Mouse (Mus musculus) adrenal gland, adult 18-20 months (tissue): Measurements from ENCODE around the gene Cd300lg. TPM values are rescaled to one million over a fixed set of nuclear protein-coding genes. Genes with fewer than 3 reads are reported as not detected.

Experiments
- DNase-seq, 2 experiments: peaks; one replicate each; pipeline ENCODE4 v3.0.0; 2021 to 2022; ENCODE audit warnings: low spot score in 2 of 2
- total RNA-seq, 2 experiments: library from RNA; stranded (reverse); gene quantifications; 1 replicate in 1 of 2; 2 replicates in 1 of 2; pipeline ENCODE4 v1.2.3; 2021

The Cd300lg gene
- total RNA-seq, 2 experiments from 2014 or later: 32.4 to 33.4 TPM

DNA sequence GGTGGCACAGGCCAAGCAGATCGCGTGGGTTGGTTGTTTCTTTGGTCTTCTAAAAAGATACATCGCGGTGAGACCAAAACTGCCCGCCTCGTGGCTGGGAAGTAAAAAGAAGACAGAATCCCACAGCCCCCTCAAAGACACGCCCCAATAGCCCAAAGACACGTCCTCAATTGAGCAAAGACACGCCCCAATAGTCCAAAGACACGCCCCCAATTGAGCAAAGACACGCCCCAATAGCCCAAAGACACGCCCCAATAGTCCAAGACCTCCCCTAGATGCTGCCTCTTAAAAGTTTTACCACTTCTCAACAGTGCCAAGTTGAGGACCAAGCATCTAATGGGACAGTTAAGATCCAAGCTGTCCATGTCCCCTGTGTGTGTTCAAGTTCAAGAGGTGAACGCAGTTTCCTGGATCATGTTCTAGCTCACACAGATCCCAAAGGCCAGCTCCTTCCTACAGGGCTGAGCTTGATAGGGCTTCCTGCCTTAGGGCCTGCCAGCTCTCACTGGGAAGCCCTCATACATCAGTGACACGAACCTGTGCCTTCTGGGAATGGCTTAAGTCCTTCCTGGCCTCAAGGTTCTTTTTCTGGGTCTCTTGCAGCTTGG, 8.7 kb downstream of the Cd300lg start:
- no peak for DNase-seq

DNA sequence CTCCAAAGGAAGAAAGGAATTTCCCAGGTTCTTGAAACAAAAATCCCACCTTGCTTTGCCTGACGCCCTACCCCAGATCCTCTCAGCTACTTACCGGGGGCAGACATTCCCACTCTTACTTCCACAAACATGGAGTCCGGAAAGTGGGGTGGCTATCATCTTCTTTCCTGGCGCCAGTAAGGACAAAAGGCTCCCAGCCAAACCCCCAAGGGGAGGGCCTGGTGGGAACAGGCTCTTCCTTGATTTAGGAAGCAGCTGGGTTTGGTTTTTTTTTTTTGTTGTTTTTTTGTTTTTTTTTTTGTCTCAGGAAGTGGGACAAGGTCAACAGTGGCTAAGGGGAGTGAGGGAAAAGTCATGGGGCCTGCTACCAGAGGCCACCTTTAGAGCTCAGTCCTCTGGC, 10.2 kb downstream of the Cd300lg start:
- DNase-seq: no peak

DNA sequence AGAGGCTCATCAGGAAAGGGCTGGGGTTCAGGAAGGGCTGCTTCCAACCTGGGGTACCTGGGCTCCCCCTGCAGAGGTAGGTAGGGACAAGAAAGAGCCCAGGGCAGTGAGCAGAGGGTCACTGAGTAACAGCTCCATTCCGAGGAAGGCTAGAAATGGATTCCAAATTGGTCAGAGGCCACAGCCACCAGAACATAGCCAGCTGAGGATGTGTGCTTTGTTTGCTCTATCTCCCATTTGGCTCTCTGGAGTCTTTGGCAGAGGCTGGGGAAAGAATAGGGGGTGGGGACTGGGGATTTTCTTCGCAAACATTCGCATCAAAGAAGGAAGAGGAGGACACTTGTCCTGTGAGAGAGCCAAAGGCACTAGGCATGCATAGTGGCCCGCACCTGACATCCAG, 10.6 kb downstream of the Cd300lg start:
- no peak for DNase-seq

DNA sequence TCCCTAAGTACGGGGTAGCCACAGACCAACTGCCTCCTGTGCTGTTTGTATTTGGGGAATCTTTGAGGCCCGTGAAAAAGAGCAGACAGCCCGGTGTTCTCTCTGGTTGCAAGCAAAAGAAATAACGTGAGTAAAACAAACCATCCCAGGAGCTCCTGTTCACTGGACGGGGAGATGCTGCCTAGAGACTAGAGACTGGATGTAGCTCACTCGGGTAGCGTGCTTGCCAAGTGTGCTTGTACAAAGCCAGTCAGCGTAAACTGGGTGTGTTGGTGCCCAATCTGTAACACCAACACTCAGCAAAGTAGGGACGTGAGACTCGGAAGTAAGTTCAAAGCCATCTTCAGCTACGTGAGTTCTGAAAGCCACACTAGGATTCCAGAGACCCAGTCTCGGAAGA, 11.4 kb downstream of the Cd300lg start:
- no peak for DNase-seq

DNA sequence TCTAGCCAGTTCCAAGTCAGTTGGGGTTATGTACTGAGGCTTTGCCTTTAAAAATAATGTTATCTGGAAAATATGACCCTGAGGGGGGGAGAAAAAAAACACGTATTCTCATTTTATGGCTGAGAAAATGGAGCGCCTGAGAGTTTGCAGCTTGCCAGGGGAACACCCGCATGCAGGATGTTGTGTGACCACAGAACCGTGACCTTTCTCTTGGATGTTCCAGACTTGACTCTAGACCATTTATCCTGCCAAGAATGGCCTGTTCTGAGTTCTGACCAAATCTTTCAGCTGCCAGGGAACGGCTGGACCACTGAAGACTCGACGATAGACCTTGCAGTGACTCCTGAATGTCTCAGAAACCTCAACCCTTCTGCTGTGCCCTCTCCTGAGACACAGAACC, 11.9 kb downstream of the Cd300lg start:
- DNase-seq: no peak

DNA sequence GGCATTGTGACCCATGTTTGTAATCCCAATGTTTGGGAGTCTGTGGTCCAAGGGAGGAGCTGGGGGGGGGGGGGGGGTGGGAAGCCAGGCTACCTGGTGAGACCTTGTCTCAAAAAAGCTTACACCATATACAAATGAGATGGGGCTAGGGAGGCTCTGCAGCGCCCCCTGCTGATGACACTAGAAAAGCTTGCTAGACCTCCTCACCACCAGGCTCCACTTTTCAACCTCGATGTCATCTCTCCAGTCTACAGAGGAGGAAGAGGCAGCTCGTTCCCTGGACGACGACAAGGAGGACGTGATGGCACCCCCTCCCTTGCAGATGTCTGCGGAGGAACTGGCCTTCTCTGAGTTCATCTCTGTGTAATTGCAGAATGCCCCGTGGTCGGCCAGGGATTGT, 12.5 kb downstream of the Cd300lg start:
- peak; percentile 46 to 66 for DNase-seq

DNA sequence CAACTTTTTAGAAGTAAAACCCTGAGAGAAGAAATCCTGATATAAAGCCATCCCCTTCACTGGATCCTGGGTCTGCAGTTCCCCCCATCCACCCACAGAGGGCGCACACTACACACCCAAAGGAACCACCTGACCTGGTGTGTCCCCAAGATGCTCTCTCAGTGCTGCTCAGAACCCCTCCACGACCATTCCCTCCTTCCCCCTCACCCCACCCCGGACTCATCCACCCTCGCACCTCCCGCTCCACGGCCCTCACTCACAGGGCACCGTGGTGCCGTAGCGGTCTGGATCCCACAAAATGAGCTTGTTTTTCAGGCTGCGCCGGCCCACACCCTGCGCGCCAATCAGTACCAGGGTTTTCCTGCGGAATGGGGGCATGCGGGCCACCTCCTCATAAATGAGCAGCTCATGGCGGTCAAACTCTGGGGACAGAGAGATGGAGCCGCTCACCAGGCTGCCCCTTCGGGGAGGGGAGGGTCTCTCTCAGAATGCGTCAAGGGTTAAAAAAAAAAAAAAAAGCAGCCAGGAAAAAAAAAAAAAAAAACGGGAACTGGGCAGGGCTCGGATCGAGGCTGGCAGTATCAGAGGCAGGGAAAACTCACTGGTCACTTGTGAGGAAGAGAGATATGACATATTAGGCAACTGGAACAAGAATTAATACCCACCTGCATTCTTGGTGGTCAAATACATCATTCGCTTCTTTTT, 20.1 kb downstream of the Cd300lg start:
- peak; percentile 69 to 80 for DNase-seq

DNA sequence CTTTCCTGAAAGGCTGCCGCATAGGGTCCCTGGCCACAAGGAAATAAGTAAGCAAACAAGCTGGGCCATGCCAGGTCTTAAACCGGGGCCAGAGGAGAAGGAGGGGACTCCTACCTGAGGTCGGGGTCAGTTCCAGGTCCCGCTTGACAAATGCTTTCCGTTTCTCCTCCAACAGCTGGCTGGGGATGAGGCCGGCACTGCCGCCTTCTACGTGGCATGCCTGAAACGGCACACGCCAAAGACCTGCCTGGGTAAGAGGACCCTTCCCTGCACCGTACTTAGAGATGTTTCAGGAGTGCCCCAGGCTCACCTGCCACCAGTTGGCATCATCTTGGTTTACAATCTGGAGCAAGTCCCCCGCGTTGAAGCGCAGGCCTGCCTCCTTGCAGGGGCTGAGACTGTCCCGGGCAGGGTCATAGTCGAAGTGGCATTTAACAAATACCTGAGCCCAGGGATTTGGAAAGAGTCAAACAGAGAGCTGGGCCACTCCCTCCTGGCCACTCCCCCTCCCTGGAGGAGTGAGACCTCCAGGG, 20.7 kb downstream of the Cd300lg start:
- no peak for DNase-seq

DNA sequence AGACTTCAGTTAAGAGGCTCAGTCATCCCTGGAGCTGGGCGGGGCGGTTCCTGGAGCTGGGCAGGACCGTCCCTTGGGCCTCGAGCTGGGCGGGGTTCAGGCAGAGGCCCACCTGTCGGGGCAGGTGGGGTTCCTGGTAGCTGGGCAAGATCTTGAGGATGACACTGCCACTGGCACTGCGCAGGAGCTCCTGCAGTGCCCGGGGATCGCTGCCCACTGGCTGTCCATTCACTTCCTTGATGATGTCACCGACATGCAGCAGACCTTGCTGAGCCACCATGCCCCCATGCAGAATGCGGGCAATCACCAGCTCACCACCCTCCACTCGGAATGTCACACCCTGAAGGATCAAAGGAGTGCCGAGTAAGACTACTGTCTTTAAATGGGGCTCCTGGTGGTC, 21.8 kb downstream of the Cd300lg start:
- DNase-seq: no peak

DNA sequence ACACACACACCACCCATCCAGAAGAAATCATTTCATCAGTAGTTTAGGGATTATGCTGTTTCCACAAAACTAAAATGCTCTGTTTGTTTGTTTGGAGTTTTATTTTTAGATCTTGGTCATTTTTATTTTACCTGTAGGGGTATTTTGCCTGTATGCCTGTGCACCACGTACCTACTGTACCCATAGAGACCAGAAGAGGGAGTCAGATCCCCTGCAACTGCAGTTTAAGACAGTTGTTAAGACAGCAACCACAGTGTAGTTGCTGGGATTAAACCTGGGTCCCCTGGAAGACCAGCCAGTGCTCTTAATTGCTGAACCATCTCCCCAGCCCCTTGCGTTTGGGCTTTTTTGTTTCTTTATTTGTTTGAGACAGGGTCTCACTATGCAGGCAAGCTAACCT, 27.7 kb downstream of the Cd300lg start:
- no peak for DNase-seq

DNA sequence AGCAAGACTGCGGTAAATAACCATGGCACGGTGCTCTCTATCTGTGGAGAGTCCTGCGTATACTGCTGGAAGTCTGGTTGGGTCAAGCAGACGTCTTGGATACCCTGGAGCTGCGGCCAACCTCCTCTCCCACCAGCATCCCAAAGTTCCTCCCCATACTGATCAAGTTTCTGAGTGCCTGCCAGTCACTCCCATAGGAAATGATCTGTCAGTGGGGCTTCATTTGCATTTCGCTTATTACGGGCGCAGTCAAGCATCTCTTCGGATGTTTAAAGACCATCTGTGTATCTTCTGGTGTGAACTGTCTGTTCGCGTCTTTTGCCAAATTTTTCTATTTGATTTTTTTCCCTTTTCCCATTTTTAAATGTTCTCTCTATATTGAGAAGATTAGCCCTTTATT, 28.3 kb downstream of the Cd300lg start:
- DNase-seq: no peak

DNA sequence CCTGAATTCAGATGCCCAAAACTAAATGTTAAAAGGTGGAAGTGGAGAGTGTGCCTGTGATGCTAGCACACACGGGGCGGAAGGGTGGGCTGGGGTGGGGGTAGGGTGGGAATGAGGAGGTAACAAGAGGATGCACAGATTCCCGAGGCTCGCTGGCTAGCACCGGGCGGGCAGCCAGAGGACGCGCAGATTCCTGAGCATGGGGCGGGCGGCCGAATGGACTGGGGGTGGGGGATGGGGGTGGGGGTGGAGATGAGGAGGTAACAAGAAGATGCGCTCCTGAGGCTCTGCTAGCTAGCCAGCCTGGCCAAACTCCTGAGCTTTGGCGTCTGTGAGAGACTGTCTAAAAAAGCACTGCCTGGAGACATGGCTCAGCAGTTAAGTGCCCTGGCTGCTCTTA, 29.1 kb downstream of the Cd300lg start:
- no peak for DNase-seq

DNA sequence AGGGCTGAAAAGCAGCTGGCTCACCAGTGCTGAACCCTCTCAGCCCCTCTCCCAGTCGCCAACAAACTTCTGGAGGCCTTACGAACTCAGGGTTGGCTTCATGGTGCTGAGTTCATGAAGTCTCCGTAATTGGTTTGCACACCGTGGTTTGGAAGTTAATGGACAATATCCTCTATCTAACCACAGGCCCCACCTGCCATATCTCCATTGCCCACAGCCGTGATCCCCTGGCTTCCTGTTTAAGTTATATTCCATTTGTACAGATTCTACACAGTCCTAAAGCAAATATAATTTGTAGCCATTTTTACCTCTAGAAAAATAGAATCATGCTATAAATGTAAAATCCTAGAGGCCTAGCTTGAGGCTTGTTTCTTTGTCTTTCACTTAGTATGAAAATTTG, 31.4 kb downstream of the Cd300lg start:
- no peak for DNase-seq

DNA sequence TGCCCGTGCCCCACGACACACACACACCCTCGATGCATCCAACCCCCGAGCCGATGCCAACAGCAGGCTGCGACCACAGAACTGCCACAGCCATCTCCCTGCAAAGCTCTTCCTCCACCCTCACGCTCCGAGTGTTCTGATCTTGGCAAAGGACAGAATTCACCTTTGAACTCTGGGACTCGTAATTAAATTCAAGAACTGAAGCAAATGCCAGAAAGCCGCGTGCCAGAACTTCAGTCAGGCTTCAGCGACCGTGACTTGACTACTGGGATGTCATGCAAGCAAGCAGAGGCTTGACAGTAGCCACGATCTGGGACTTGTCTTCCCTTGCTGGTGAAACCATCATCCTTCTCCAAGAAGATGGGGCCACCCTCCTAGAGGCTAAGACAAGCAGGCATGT, 32.4 kb downstream of the Cd300lg start:
- DNase-seq: no peak

DNA sequence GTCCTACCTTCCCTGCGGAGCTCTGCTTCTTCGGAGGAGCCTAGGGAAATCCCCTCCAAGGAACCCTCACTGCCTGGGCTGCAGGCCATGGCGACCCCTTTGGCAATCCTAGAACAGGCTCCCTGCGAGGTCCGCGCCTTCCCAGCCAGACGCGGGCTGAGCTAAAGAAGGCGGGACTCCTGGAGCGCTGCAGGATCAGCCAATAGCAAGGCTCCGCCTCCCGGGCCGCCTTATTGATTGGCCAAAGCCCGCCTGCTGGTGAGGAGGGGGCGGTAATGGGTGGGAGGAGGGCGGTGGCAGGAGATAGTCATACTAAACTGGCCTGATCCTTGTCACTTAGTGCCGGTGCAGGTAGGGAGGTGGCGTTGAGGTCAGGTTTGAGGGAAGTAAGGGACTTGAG, 41.0 kb downstream of the Cd300lg start:
- DNase-seq: peak; percentile 55 to 59

DNA sequence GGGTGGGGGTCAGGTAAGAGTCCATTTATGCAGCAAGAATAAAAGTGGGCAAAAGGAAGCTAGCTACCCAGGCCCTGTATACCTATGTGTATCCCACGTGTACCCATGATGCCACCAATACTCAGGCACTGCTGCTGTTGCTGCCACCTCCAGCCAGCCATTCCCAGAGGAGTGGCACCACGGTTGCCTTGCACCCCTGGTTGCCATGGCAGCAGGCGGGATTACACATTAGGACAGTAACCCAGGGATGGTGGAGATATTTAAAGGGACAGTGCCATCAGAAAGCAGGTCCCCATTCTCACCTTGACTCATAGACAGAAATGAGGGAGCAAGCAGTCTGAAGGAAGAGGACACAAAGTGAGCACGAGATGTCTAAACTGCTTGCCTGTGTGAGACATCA, 41.9 kb downstream of the Cd300lg start:
- no peak for DNase-seq

DNA sequence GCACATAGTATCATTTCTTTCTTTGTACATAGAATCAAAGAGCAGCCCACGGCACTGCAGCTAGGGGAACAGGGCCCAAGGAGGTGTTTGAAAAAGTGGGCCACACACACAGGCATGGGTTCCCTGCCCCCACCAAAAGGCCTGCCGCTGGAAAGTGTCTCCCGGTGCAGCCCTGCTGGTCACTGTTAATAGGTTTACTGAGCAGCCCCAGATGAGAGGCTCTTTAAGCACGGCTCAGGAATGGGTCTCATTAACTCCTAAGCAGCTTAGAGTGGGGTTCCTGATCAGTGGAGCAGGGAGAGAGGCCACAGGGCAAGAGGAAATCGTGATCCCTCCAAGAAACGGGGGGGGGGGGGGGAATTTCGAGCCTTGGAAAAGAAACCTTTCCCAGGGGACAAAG, 42.9 kb downstream of the Cd300lg start:
- no peak for DNase-seq

DNA sequence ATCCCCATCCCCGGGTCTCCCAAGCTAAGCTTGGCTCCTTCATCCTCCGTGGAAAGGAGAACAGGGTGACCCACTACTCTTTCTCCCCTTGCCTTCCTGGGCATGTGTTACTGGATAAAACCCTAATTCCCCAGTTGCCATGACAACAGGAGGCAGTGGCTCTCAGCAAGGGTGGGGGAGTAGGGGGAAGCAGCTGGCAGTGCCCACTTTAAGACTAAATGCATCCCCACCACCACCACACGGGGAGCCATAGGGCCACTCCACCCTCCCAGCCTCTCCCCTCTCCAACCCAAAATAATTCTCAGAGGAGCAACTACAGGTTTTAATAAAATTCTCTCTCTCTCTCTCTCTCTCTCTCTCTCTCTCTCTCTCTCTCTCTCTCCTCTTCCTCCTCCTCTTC, 45.0 kb downstream of the Cd300lg start:
- DNase-seq: no peak

DNA sequence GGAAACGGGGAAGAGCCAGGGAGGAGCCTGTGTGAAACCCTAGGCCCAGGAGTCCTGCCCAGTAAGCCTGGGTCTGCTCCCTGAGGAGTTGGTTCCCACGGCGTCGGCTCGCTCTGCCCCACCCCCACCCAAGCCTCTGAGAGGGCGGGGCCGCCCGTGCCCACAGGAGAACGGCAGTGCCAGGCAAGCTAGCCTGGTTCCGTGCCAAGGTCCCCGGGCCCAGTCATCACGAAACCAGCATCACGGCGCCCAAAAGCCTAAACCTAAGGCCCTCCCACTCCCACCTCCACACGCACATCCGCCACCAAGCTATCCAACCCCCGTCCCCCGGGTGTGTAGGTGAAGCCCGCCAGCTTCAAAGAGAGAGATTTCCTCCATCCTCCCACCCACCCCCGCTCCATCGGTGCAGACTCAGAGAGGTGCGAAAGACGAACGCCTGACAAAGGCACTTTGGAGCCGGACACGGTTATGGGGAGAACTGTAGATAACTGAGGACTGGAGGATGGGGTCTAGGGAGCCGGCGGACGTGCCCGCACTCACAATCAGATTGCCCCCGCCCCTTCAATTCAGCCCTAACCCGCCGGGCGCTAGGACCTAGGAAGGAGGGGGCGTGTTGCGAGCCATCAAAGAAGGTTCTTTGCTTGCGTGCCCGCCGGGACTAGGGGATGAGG, 45.9 kb downstream of the Cd300lg start:
- peak; percentile 76 to 79 for DNase-seq

DNA sequence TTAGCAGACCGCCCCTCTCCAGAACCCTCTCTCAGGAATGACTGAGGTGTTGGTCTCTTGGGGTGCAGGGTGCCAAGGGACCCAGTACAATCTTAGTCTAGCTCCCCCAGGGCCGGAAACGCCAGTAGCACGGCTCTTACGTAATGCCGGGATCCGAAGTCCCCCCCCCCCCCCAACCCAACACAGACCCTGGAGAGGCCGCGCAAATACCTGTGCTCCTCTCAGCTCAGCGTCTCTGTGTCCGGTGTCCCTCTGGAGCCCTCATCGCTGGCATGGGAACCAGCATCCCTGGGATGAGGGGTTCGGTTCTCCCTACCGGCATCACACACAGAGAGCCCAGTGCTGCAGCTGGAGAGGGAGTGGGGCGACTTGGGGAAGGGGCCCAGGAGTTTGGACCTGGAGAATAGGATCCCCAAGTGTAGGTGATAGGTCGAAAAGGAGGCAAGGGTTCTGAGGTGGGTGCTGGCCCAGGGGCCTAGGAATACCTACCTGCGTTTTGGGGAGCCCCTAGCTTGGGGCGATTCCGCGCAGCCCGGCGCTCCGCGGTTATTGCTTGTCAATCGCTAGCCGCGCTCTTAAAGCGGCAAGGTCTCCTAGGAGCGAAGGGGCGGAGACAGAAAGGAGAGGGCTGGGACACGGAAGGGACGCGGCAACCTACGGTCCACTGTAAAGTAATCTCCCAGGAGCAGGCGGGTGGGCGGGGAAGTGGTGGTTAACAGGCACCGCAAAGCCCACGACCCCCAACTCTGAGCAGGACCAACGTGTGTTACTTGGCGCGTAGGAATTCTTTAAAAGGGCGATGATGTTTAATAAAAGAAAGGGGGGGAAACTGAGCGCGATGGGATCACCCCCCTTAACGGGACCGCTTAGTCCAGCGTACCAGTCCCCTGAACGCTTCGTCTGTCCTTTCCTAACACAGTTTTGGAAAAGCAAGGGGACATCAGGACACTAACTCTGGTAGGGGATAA, 46.9 kb downstream of the Cd300lg start, which contains the start of gene Mpp2:
Gene Mpp2, minus strand, starts transcription at position 585 of the 968 bp plus-strand sequence.
- DNase-seq: peak; percentile 57 to 61
